Mouse (Mus musculus): ENCODE data around the gene 2310022A10Rik.

Gene 2310022A10Rik

DNA sequence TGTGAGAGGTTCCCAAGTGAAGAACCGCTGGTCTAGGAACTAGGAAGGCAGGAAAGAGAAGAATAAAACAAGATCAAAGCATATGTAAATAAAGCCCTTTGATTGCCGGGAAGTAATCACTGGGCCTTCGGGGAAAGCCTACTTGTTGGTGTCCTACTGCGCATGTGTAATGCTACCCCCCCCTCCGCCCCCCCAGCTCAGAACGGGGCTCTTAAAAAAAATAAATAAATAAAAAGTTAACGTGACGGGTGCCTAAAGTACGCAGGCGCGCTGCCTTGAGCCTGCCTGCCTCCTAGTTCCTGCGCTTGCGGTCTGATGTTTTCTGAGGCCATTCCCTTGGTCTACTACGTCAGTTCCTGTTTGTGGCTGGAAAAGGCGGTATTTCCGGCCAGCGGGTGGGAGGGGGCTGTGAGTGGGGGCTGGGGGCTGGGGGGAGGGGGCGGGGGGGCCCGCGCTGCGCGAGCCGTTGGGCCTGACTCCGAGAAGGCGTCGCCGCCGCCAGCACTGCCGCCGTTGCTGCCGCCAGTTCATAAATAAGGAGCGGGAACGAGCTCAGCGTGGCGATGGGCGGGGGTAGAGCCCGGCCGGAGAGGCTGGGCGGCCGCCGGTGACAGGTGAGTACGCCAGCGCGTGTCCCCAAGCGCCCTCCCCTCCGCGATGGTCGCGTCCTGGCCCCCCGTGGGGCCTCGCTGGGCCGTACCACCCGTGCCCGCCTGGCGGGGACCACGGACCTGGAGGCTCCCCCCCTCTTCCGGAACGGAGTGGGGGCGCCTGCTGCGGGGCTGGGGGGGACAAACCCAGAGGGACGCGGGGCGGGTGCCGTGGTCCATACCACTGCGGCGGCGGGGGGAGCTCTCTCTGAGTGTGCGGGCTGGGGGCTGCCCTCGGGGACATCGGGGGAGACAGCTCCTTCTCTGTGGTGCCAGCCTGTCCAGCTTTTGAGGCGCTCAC is 38.5 kb downstream of the 2310022A10Rik start, which contains the start of gene Akt2:
Gene Akt2, plus strand, starts transcription at position 287 of the 951 bp plus-strand sequence.
- DNase-seq: peak; percentile 95

- DNase-seq: peak; percentile 49
These were observed 39.3 kb downstream of the 2310022A10Rik start for GRCm38 (mm10) chr7:27592217-27592929.

- DNase-seq: peak; percentile 75
These were observed 40.1 kb downstream of the 2310022A10Rik start for GRCm38 (mm10) chr7:27592934-27593645.

DNA sequence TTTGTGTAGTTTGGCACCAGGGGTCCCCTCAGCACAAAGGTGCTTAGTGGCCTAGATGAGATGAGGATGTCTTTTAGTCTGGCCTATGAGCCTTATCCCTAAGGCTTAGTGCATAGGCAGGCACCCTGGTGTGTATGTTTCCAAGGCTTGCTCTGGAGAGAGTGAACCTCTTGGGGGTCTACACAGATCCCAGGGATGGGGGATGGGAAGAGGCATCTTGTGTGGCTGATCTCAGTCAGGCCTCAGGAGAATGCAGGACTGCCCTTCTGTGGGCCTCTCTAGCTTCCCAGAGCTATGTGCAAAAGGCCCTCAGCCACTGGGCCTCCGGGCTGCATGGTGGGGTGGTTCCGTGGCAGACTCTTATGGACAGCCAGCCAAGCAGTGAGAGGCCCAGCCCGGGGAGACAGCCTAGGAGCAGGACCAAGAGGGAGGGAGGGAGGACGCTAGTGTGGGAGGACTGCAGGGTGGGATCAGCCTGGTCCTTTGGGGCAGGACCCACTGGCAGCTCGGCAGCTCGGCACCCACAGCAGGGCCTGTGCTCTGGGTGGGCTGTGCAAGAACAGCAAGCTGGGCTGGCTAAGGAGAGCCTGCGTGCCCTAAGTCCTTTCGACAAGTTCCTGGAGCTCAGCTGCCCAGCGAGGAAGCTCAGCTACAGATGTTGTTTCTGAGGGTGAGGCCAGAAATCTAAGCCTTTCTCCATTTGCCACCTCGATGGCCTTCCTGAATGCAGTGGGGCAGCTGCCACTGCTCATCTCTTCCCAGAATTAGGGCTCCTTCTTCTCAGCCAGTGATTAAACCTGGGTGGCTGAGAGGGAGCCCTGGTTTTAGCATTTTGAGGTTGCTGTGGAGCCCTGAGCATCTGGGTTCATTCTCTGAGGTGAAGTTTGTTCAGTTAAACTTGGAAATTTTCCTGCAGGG is 43.8 kb downstream of the 2310022A10Rik start:
- DNase-seq: no peak

- DNase-seq: no peak
These were observed 45.0 kb downstream of the 2310022A10Rik start for GRCm38 (mm10) chr7:27598053-27598452.

- DNase-seq: no peak
These were observed 48.6 kb downstream of the 2310022A10Rik start for GRCm38 (mm10) chr7:27601628-27602027.

GRCm38 (mm10) chr7:27602161-27602560 is 49.1 kb downstream of the 2310022A10Rik start:
- DNase-seq: no peak

DNA sequence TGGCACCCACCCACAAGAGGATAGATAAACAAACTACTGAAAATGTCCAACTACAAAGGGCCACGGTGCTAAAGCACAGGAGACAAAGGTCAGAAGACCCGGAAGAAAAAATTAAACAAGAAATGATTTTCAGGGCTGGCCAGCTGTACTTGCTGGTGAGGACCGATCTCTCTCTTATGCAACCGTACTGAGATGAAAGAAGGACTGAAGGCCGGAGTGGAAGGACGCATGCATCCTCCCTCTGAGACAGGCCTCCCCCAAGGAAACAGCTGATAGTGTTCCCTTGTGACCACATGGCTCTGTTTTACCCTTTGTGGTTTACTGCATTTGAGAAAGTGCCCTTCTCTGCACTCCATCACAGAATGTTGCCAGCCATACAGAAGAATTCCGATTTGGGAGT is 49.8 kb downstream of the 2310022A10Rik start:
- DNase-seq: no peak

GRCm38 (mm10) chr7:27604661-27605348 is 51.8 kb downstream of the 2310022A10Rik start:
- DNase-seq: no peak

GRCm38 (mm10) chr7:27605499-27606285 is 52.7 kb downstream of the 2310022A10Rik start:
- no peak for DNase-seq

DNA sequence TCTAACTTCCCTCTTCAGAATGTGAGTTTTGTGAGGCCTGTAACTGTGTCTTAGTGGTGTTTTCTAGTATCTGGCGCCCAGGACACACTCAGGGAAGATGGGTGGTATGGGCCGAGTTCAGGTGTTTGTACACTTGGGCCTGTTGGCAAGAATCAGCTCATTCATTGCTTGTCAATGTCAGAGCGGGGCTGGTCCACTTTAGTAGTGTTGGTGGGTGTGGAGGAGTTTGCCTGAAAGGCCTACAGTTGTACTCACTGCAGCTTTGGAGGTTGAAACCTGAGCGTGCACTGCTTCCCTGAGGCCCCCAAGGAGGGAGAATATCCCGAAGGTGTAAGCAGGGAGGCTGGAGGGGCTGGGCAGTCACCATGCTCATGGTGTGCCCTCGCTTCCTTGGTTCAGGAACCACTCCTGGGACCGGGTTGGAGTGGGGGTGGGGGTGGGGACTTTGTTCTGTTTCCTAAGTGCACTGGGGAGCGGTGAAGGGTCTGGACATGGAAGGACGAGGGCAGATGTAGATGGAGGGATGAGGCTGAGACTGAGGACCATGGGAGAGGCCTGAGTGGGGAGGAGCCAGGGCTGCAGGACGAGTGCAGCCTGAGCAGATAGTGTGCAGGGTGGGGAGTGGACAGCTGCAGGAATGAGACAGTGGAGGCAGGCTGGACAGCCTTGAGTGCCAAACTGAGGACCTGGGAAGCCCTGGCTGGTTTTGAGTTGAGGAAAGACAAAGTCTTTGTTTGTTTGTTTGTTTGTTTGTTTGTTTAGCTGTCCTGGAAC is 53.6 kb downstream of the 2310022A10Rik start:
- DNase-seq: no peak

- DNase-seq: peak; percentile 88
These were observed 54.5 kb downstream of the 2310022A10Rik start for GRCm38 (mm10) chr7:27607580-27607979.

- no peak for DNase-seq
These were observed 55.1 kb downstream of the 2310022A10Rik start for GRCm38 (mm10) chr7:27608130-27608529.

GRCm38 (mm10) chr7:27609285-27609684 is 56.3 kb downstream of the 2310022A10Rik start:
- DNase-seq: no peak

- no peak for DNase-seq
These were observed 56.7 kb downstream of the 2310022A10Rik start for GRCm38 (mm10) chr7:27609688-27610087.

GRCm38 (mm10) chr7:27610370-27610769 is 57.3 kb downstream of the 2310022A10Rik start:
- no peak for DNase-seq

- no peak for DNase-seq
These were observed 57.8 kb downstream of the 2310022A10Rik start for GRCm38 (mm10) chr7:27610871-27611270.

DNA sequence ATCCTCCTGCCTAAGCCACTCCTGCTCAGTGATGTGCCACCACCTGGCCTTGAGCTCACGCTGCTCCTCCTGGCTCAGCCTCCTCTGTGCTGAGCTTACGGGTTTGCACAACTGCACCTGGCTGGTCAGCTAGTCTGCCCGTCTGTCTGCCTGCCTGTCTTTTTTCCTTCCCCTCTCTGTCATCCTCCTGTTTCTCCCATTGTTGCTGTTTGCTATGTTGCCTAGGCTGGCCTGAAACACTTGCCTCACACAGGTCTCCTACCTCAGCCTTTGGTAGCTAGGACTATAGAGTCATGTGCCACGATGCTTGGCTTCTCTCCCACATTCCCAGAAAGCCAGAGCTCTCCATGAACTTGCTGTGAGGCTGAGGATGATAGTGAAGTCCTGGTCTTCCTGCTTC is 59.9 kb downstream of the 2310022A10Rik start:
- DNase-seq: no peak

DNA sequence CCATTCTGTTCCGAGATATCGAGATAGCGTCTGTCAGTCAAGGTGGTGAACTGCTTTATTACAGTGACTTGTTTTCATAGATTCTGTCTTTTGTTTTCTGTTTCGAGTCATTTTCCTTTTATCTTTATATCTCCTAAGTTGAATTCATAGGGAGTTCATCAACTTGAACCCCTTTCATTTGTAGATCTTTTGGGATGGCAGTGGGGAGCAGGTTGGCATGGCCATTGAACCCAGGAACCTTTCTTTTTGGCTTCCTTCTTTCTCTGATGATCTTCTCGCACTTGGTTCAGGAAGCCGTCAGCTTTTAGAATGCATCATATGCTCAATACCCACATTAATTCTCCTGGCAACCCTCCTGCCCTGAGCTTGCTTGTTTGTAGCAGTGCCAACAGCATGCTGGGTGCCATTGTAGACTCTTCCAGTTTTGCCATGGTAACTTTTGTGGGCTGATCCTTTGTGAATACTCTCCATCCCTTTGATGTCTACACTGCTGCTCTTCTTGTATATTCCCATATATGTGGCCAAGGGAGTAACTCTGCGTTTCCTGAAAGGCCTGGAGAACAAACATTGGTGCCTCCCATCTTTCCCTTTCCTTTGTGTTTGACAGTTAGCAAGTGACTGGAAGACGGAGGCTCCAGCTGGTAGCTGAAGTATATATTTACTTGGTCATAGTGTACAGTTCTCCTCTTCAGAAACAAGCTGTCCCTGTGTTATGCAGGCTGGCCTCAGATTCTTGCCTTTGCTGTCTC is 60.9 kb downstream of the 2310022A10Rik start:
- DNase-seq: no peak

All from kidney, adult 11 months (tissue).